Mouse (Mus musculus) spleen, postnatal 0 days (tissue): Measurements from ENCODE around the gene Gm4312. TPM values are rescaled to one million over a fixed set of nuclear protein-coding genes. Genes with fewer than 3 reads are reported as not detected.

Experiments
- polyA plus RNA-seq: library from polyadenylated mRNA; unstranded; fragments of >200 nt; fragmentation: Nextera tagmentation; extraction: Ambion mirVana; gene quantifications from 2 replicates; pipeline ENCODE4 v1.2.1, GENCODE M21; 2015

The Gm4312 gene
- polyA plus RNA-seq, result not detected in 2 replicates

GRCm38 (mm10) chr10:100382460-100382859, at the start of gene Gm4312:
Gene Gm4312 (minus strand): TSS chr10:100382560.

GRCm38 (mm10) chr10:100361038-100361437, 21.3 kb downstream of the Gm4312 start, which contains the start of gene Gm4307:
Gene Gm4307 (plus strand): TSS chr10:100361338.

GRCm38 (mm10) chr10:100350793-100351192, 31.6 kb downstream of the Gm4312 start, which contains the start of gene Gm4305:
Gene Gm4305 (plus strand): TSS chr10:100351093.

DNA sequence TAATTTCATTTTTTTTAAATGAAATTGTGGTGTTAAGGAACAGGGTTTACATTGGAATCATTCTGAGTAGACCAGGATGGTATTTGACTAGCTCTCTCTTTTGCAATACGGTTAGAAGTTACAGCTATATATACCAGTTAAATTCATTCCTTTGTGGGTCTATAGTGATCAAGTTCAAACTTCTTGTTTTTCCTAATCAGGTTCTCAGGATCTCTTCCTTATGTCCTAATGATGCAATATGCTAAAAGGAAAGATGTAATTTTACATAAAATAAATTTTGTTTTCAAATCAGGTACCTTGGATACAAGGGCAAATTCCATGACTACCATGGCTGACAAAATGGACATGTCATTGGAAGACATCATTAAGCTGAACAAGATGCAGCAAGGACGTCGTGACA, 36.7 kb downstream of the Gm4312 start, which contains the start of gene Gm4303:
TSS of gene Gm4303 (plus strand) at position 301 of the 400 bp plus-strand sequence.

GRCm38 (mm10) chr10:100340536-100340935, 41.8 kb downstream of the Gm4312 start, which contains the start of gene Gm4302:
Gene Gm4302 (plus strand): TSS chr10:100340836.

GRCm38 (mm10) chr10:100335376-100335775, 47.0 kb downstream of the Gm4312 start, which contains the start of gene Gm4301:
Gene Gm4301 (plus strand): TSS chr10:100335676.

Other genes starting within 250 kb of the Gm4312 start
- gene Gm4301, start 46.9 kb downstream of the Gm4312 start, polyA plus RNA-seq, result not detected in 2 replicates
- gene Gm4302, start 41.7 kb downstream of the Gm4312 start, polyA plus RNA-seq, result not detected in 2 replicates
- gene Gm4303, start 36.6 kb downstream of the Gm4312 start, polyA plus RNA-seq, result not detected in 2 replicates
- not detected in 2 replicates for gene Gm4305, start 31.5 kb downstream of the Gm4312 start, polyA plus RNA-seq
- not detected in 2 replicates for gene Gm4307, start 21.2 kb downstream of the Gm4312 start, polyA plus RNA-seq
- 6.1 and 6.2 TPM in 2 replicates for gene Tmtc3, start 104.8 kb upstream of the Gm4312 start, polyA plus RNA-seq
- gene Cep290, start 105.0 kb upstream of the Gm4312 start, polyA plus RNA-seq, result 5.1 and 5.5 TPM in 2 replicates
- gene 4930430F08Rik, start 207.9 kb upstream of the Gm4312 start, polyA plus RNA-seq, result 11.7 and 14.5 TPM in 2 replicates
- not detected in 2 replicates for gene 1700017N19Rik, start 207.9 kb upstream of the Gm4312 start, polyA plus RNA-seq